Mouse (Mus musculus): Measurements from ENCODE around the gene Trim41. TPM values are rescaled to one million over a fixed set of nuclear protein-coding genes. Genes with fewer than 3 reads are reported as not detected.
"Not testable (repeated sequence)": the region's sequence is repeated elsewhere in the genome, so short reads cannot be mapped to it uniquely, and the experiment has no call there.

The Trim41 gene
- polyA plus RNA-seq, 1 experiment from 2014 or later = 7.5 TPM

- not testable (repeated sequence) for H3K4me2 ChIP-seq; H3K9ac ChIP-seq; ATAC-seq (ENCODE audit: low FRiP score); H3K4me1 ChIP-seq (replicated peaks); H3K27ac ChIP-seq; H3K36me3 ChIP-seq; H3K9me3 ChIP-seq; H3K4me3 ChIP-seq
- peaks cover 26% of the 10 kb centered on the region for H3K27me3 ChIP-seq
- 69% methylated on average over 2 of the region's 2 CpGs for WGBS
Observed at GRCm38 (mm10) chr11:48846362-48846761, 29.2 kb upstream of the Trim41 start.

- H3K36me3 ChIP-seq = no peaks in the 10 kb centered on the region
- peaks cover 28% of the 10 kb centered on the region for H3K27me3 ChIP-seq
- no peak overlapping the region for H3K27ac ChIP-seq
- H3K9ac ChIP-seq = no peak overlapping the region
- H3K4me3 ChIP-seq = no peak overlapping the region
- no peaks in the 10 kb centered on the region for H3K9me3 ChIP-seq
- 45% methylated on average over 13 of the region's 13 CpGs for whole genome bisulfite sequencing
- H3K4me1 ChIP-seq (replicated peaks) = no peaks in the 10 kb centered on the region
- H3K4me2 ChIP-seq = no peak overlapping the region
- ATAC-seq (ENCODE audit: low FRiP score) = no peak
Observed at GRCm38 (mm10) chr11:48845244-48845815, 28.2 kb upstream of the Trim41 start.

GRCm38 (mm10) chr11:48844309-48844708 is 27.2 kb upstream of the Trim41 start:
- Histone ChIP-seq H3K4me3 (no peak overlapping the region), H3K36me3 (no peaks in the 10 kb centered on the region), H3K4me2 (no peak overlapping the region), H3K9me3 (no peaks in the 10 kb centered on the region), H3K9ac (no peak overlapping the region), H3K27ac (no peak overlapping the region), H3K27me3 (peaks cover 28% of the 10 kb centered on the region), H3K4me1 (replicated peaks) (no peaks in the 10 kb centered on the region)
- 71% methylated on average over 6 of the region's 6 CpGs for WGBS
- no peak for ATAC-seq (ENCODE audit: low FRiP score)

- Histone ChIP-seq H3K9ac (no peak overlapping the region), H3K27me3 (peaks cover 23% of the 10 kb centered on the region), H3K4me2 (no peak overlapping the region), H3K4me3 (no peak overlapping the region), H3K4me1 (replicated peaks) (peaks cover 6% of the 10 kb centered on the region; the same call in 1 of the 2 replicates), H3K9me3 (no peaks in the 10 kb centered on the region), H3K27ac (no peak overlapping the region), H3K36me3 (no peaks in the 10 kb centered on the region)
- no peak for ATAC-seq (ENCODE audit: low FRiP score)
- 85% methylated on average over 11 of the region's 11 CpGs for WGBS
Observed at GRCm38 (mm10) chr11:48843202-48843601, 26.0 kb upstream of the Trim41 start.

GRCm38 (mm10) chr11:48842378-48842792 is 25.2 kb upstream of the Trim41 start:
- 86% methylated on average over 4 of the region's 4 CpGs for WGBS
- no peak overlapping the region for H3K27ac ChIP-seq
- ATAC-seq (ENCODE audit: low FRiP score) = no peak

GRCm38 (mm10) chr11:48841213-48841612 is 24.1 kb upstream of the Trim41 start:
- Histone ChIP-seq H3K9ac (no peak overlapping the region), H3K27me3 (peaks cover 29% of the 10 kb centered on the region), H3K27ac (no peak overlapping the region), H3K4me3 (no peak overlapping the region), H3K36me3 (no peaks in the 10 kb centered on the region), H3K9me3 (no peaks in the 10 kb centered on the region), H3K4me1 (replicated peaks) (peaks cover 12% of the 10 kb centered on the region; the same call in 1 of the 2 replicates), H3K4me2 (no peak overlapping the region)
- ATAC-seq (ENCODE audit: low FRiP score) = no peak
- WGBS = 92% methylated on average over 5 of the region's 5 CpGs

More at GRCm38 (mm10) chr11:48842378-48842792, 25.2 kb upstream of the Trim41 start:
- Histone ChIP-seq H3K9ac (no peak overlapping the region), H3K4me2 (no peak overlapping the region), H3K9me3 (no peaks in the 10 kb centered on the region), H3K4me1 (replicated peaks) (peaks cover 8% of the 10 kb centered on the region; the same call in 1 of the 2 replicates), H3K4me3 (no peak overlapping the region), H3K36me3 (no peaks in the 10 kb centered on the region), H3K27me3 (peaks cover 23% of the 10 kb centered on the region)

- H3K4me1 ChIP-seq (replicated peaks) = peaks cover 12% of the 10 kb centered on the region; the same call in 1 of the 2 replicates
- no peak overlapping the region for H3K27ac ChIP-seq
- no peak overlapping the region for H3K4me3 ChIP-seq
- H3K27me3 ChIP-seq = peaks cover 32% of the 10 kb centered on the region
- no peaks in the 10 kb centered on the region for H3K36me3 ChIP-seq
- no peak overlapping the region for H3K9ac ChIP-seq
- no peak overlapping the region for H3K4me2 ChIP-seq
- H3K9me3 ChIP-seq = no peaks in the 10 kb centered on the region
- ATAC-seq (ENCODE audit: low FRiP score) = no peak
Observed at GRCm38 (mm10) chr11:48840805-48841204, 23.7 kb upstream of the Trim41 start.

GRCm38 (mm10) chr11:48838879-48839680 is 21.9 kb upstream of the Trim41 start:
- 74% methylated on average over 10 of the region's 10 CpGs for WGBS
- Histone ChIP-seq H3K4me3 (peak overlapping the region; percentile 86), H3K27ac (no peak overlapping the region), H3K4me2 (peak overlapping the region; percentile 85), H3K9ac (peak overlapping the region; percentile 85; the same call in 1 of the 2 replicates), H3K27me3 (peaks cover 33% of the 10 kb centered on the region), H3K4me1 (replicated peaks) (peaks cover 12% of the 10 kb centered on the region; the same call in 1 of the 2 replicates), H3K9me3 (no peaks in the 10 kb centered on the region), H3K36me3 (no peaks in the 10 kb centered on the region)
- ATAC-seq (ENCODE audit: low FRiP score) = no peak

- WGBS = 2% methylated on average over 16 of the region's 16 CpGs
- Histone ChIP-seq H3K9ac (peak overlapping the region; percentile 85), H3K4me2 (peak overlapping the region; percentile 85), H3K4me3 (peak overlapping the region; percentile 86), H3K27ac (0 out of 2 replicates have a peak overlapping the region, but pooled peaks have one; percentile 78), H3K36me3 (no peaks in the 10 kb centered on the region), H3K4me1 (replicated peaks) (peaks cover 12% of the 10 kb centered on the region; the same call in 1 of the 2 replicates), H3K9me3 (no peaks in the 10 kb centered on the region), H3K27me3 (peaks cover 33% of the 10 kb centered on the region)
- 0 out of 2 replicates have a peak, but pooled peaks have one; percentile 7 for ATAC-seq (ENCODE audit: low FRiP score)
Observed at GRCm38 (mm10) chr11:48838181-48838797, 21.1 kb upstream of the Trim41 start.

GRCm38 (mm10) chr11:48837310-48838180 is 20.4 kb upstream of the Trim41 start:
- Histone ChIP-seq H3K27me3 (peaks cover 33% of the 10 kb centered on the region), H3K36me3 (no peaks in the 10 kb centered on the region), H3K9ac (peak overlapping the region; percentile 85), H3K9me3 (no peaks in the 10 kb centered on the region), H3K4me2 (peak overlapping the region; percentile 85), H3K4me3 (peak overlapping the region; percentile 86), H3K4me1 (replicated peaks) (peaks cover 12% of the 10 kb centered on the region; the same call in 1 of the 2 replicates), H3K27ac (peak overlapping the region; percentile 78)
- ATAC-seq (ENCODE audit: low FRiP score) = peak; percentile 21
- under 1% methylated on average over 77 of the region's 77 CpGs for WGBS

GRCm38 (mm10) chr11:48836990-48837309 is 19.8 kb upstream of the Trim41 start:
- Histone ChIP-seq H3K4me1 (replicated peaks) (peaks cover 12% of the 10 kb centered on the region; the same call in 1 of the 2 replicates), H3K9me3 (no peaks in the 10 kb centered on the region), H3K4me2 (peak overlapping the region; percentile 85), H3K9ac (peak overlapping the region; percentile 85), H3K36me3 (no peaks in the 10 kb centered on the region), H3K27me3 (peaks cover 33% of the 10 kb centered on the region), H3K27ac (peak overlapping the region; percentile 78; the same call in 1 of the 2 replicates), H3K4me3 (peak overlapping the region; percentile 86)
- 0 out of 2 replicates have a peak, but pooled peaks have one; percentile 2 for ATAC-seq (ENCODE audit: low FRiP score)
- WGBS = 6% methylated on average over 11 of the region's 11 CpGs
